Mouse (Mus musculus) kidney, embryonic 14.5 days (tissue): ENCODE results near the gene Pisd. TPM values are rescaled to one million over a fixed set of nuclear protein-coding genes. Genes with fewer than 3 reads are reported as not detected.
"Not testable (repeated sequence)": the region's sequence is repeated elsewhere in the genome, so short reads cannot be mapped to it uniquely, and the experiment has no call there.

Experiments
- ATAC-seq: fragments of 200-750 bp; cut with Nextera tagmentation; 2 replicates; pipeline ENCODE4 v1.8.0; 2017; ENCODE audit warnings: moderate number of reproducible peaks, mild to moderate bottlenecking, moderate TSS enrichment, moderate library complexity; ENCODE audit not compliant: low FRiP score, low TSS enrichment
- H3K27ac ChIP-seq: fragments of 300-500 bp; sonication (generic); 2 replicates; pipeline ENCODE4 v1.5.1; 2014; ENCODE audit warnings: low read depth, mild to moderate bottlenecking, low read length, moderate library complexity, mixed read lengths
- H3K27me3 ChIP-seq: fragments of 300-500 bp; sonication (generic); 2 replicates; pipeline ENCODE4 v1.6.1; 2014; ENCODE audit warnings: mild to moderate bottlenecking, low read length; ENCODE audit not compliant: control insufficient read depth, insufficient read depth
- H3K36me3 ChIP-seq: fragments of 300-500 bp; sonication (generic); 2 replicates; pipeline ENCODE4 v1.6.1; 2014; ENCODE audit warnings: low read length, mixed read lengths; ENCODE audit not compliant: control insufficient read depth, insufficient read depth
- H3K4me1 ChIP-seq: fragments of 300-500 bp; sonication (generic); 2 replicates; pipeline ENCODE4 v1.6.1; 2014; ENCODE audit warnings: low read length, mixed read lengths; ENCODE audit not compliant: control insufficient read depth, insufficient read depth
- H3K4me2 ChIP-seq: fragments of 300-500 bp; sonication (generic); replicated peaks from 2 replicates; pipeline ENCODE4 v1.6.1; 2014; ENCODE audit warnings: low read depth, mild to moderate bottlenecking, low read length
- H3K4me3 ChIP-seq: fragments of 300-500 bp; sonication (generic); 2 replicates; pipeline ENCODE4 v1.5.1; 2014; ENCODE audit warnings: mild to moderate bottlenecking, low read length
- H3K9ac ChIP-seq: fragments of 300-500 bp; sonication (generic); 2 replicates; pipeline ENCODE4 v1.6.1; 2014; ENCODE audit warnings: low read depth, mild to moderate bottlenecking, low read length, moderate library complexity
- H3K9me3 ChIP-seq: fragments of 300-500 bp; sonication (generic); 2 replicates; pipeline ENCODE4 v1.6.1; 2016; ENCODE audit warnings: low read length; ENCODE audit not compliant: control insufficient read depth
- WGBS: fragments of 180-500 bp; shearing (Covaris S2); extraction: QIAGEN DNeasy Blood & Tissue Kit; methylation state at CpG from one replicate; pipeline ENCODE4 v1.1.7; 2014; 5-methylcytosine and 5-hydroxymethylcytosine counted together
- polyA plus RNA-seq: library from polyadenylated mRNA; unstranded; fragments of >200 nt; fragmentation: Nextera tagmentation; extraction: Ambion mirVana; gene quantifications from 2 replicates; pipeline ENCODE4 v1.2.1, GENCODE M21; 2014

The Pisd gene
- polyA plus RNA-seq, 1 experiment from 2014 or later = 79.2 TPM

GRCm38 (mm10) chr5:32740138-32740537 lies 45.3 kb downstream of the Pisd start:
- Histone ChIP-seq H3K27ac (no peak overlapping the region), H3K36me3 (peaks cover 26% of the 10 kb centered on the region; the same call in 1 of the 2 replicates), H3K4me3 (no peak overlapping the region), H3K4me2 (no peak overlapping the region), H3K9me3 (no peaks in the 10 kb centered on the region), H3K4me1 (peaks cover under 1% of the 10 kb centered on the region; the same call in 1 of the 2 replicates), H3K9ac (no peak overlapping the region), H3K27me3 (no peaks in the 10 kb centered on the region)
- 96% methylated on average over 3 of the region's 3 CpGs for WGBS
- no peak for ATAC-seq

GRCm38 (mm10) chr5:32736770-32737169 lies 48.7 kb downstream of the Pisd start:
- not testable (repeated sequence) for H3K4me2 ChIP-seq, H3K4me3 ChIP-seq, H3K27ac ChIP-seq, H3K27me3 ChIP-seq, H3K4me1 ChIP-seq, H3K9ac ChIP-seq, H3K9me3 ChIP-seq
- ATAC-seq = peak; percentile 50; the same call in 1 of the 2 replicates
- peaks cover 26% of the 10 kb centered on the region; the same call in 1 of the 2 replicates for H3K36me3 ChIP-seq
- WGBS = 93% methylated on average over 3 of the region's 3 CpGs

GRCm38 (mm10) chr5:32735779-32736178 lies 49.7 kb downstream of the Pisd start:
- no peaks in the 10 kb centered on the region for H3K4me1 ChIP-seq

GRCm38 (mm10) chr5:32733892-32734291 lies 51.6 kb downstream of the Pisd start:
- not testable (repeated sequence) for H3K27ac ChIP-seq, H3K9ac ChIP-seq, H3K4me3 ChIP-seq, H3K4me1 ChIP-seq, H3K4me2 ChIP-seq, H3K9me3 ChIP-seq, H3K27me3 ChIP-seq
- ATAC-seq = peak; percentile 68; the same call in 1 of the 2 replicates
- H3K36me3 ChIP-seq = peaks cover 25% of the 10 kb centered on the region; the same call in 1 of the 2 replicates
- 92% methylated on average over 6 of the region's 6 CpGs for WGBS

More at GRCm38 (mm10) chr5:32735779-32736178, 49.7 kb downstream of the Pisd start:
- H3K4me3 ChIP-seq = no peak overlapping the region
- H3K9me3 ChIP-seq = no peaks in the 10 kb centered on the region
- no peaks in the 10 kb centered on the region for H3K27me3 ChIP-seq
- H3K9ac ChIP-seq = no peak overlapping the region
- no peak overlapping the region for H3K27ac ChIP-seq
- H3K4me2 ChIP-seq = no peak overlapping the region
- no peak for ATAC-seq
- H3K36me3 ChIP-seq = peaks cover 26% of the 10 kb centered on the region; the same call in 1 of the 2 replicates
- WGBS = 78% methylated on average over 6 of the region's 6 CpGs

- Histone ChIP-seq H3K27ac (no peak overlapping the region), H3K4me3 (no peak overlapping the region), H3K4me1 (no peaks in the 10 kb centered on the region), H3K9ac (no peak overlapping the region), H3K36me3 (no peaks in the 10 kb centered on the region), H3K27me3 (no peaks in the 10 kb centered on the region), H3K4me2 (no peak overlapping the region), H3K9me3 (no peaks in the 10 kb centered on the region)
- 87% methylated on average over 8 of the region's 8 CpGs for WGBS
- no peak for ATAC-seq
These were observed 56.6 kb downstream of the Pisd start for GRCm38 (mm10) chr5:32728851-32729250.

GRCm38 (mm10) chr5:32728300-32728699 lies 57.1 kb downstream of the Pisd start:
- no peak for ATAC-seq
- Histone ChIP-seq H3K9ac (no peak overlapping the region), H3K4me3 (no peak overlapping the region), H3K4me1 (no peaks in the 10 kb centered on the region), H3K9me3 (no peaks in the 10 kb centered on the region), H3K27me3 (no peaks in the 10 kb centered on the region), H3K36me3 (no peaks in the 10 kb centered on the region), H3K27ac (no peak overlapping the region), H3K4me2 (no peak overlapping the region)
- 73% methylated on average over 7 of the region's 7 CpGs for WGBS

GRCm38 (mm10) chr5:32725397-32725796 lies 60.0 kb downstream of the Pisd start:
- not testable (repeated sequence) for H3K4me1 ChIP-seq, H3K9me3 ChIP-seq, H3K27me3 ChIP-seq, H3K27ac ChIP-seq, H3K36me3 ChIP-seq, H3K4me3 ChIP-seq, H3K9ac ChIP-seq, ATAC-seq, H3K4me2 ChIP-seq
- WGBS = 78% methylated on average over 3 of the region's 3 CpGs

GRCm38 (mm10) chr5:32723981-32724380 lies 61.5 kb downstream of the Pisd start:
- WGBS = 80% methylated on average over 7 of the region's 7 CpGs
- Histone ChIP-seq H3K9me3 (no peaks in the 10 kb centered on the region), H3K27ac (no peak overlapping the region), H3K4me3 (no peak overlapping the region), H3K4me1 (no peaks in the 10 kb centered on the region), H3K9ac (no peak overlapping the region), H3K27me3 (no peaks in the 10 kb centered on the region), H3K36me3 (no peaks in the 10 kb centered on the region), H3K4me2 (no peak overlapping the region)
- ATAC-seq = no peak

- H3K27ac ChIP-seq, H3K9me3 ChIP-seq, H3K4me2 ChIP-seq, H3K36me3 ChIP-seq, H3K9ac ChIP-seq, H3K27me3 ChIP-seq, H3K4me1 ChIP-seq, H3K4me3 ChIP-seq, ATAC-seq: not testable (repeated sequence)
- WGBS = 86% methylated on average over 8 of the region's 8 CpGs
These were observed 62.7 kb downstream of the Pisd start for GRCm38 (mm10) chr5:32722711-32723110.
